Mouse (Mus musculus) hematopoietic multipotent progenitor cell, adult 10-12 weeks (in vitro differentiated cells): Measurements from ENCODE around the gene Trim10. TPM values are rescaled to one million over a fixed set of nuclear protein-coding genes. Genes with fewer than 3 reads are reported as not detected.

ENCODE experiments used
- polyA plus RNA-seq: library from polyadenylated mRNA; stranded (reverse); fragments of >175 nt; gene quantifications from 2 replicates; pipeline ENCODE4 v1.2.3, GENCODE M21; 2012; ENCODE audit warnings: low replicate concordance

Trim10 gene
- polyA plus RNA-seq: 0.62 and 28.4 TPM in 2 replicates

GRCm38 (mm10) chr17:36869284-36869954, at the start of gene Trim10:
Trim10 (plus strand) TSS chr17:36869574.

GRCm38 (mm10) chr17:36836874-36837647, 32.3 kb upstream of the Trim10 start, which contains the start of gene Trim26:
Trim26 (plus strand) TSS chr17:36837134.

GRCm38 (mm10) chr17:36866719-36867527, 2.5 kb upstream of the Trim10 start, which contains the start of gene Trim15:
Trim15 (minus strand) TSS chr17:36867210.

GRCm38 (mm10) chr17:36890073-36890903, 20.9 kb downstream of the Trim10 start, which contains the start of gene Trim40:
Trim40 (minus strand) TSS chr17:36890123.

GRCm38 (mm10) chr17:36897552-36898205, 28.3 kb downstream of the Trim10 start, which contains the start of gene Trim31:
Trim31 (plus strand) TSS chr17:36898118.

Other genes with a start within 250 kb of the Trim10 start
- not detected in 2 replicates for gene H2-M9, start 226.9 kb upstream of the Trim10 start, polyA plus RNA-seq
- not detected in 2 replicates for gene H2-M1, start 197.4 kb upstream of the Trim10 start, polyA plus RNA-seq
- gene H2-M10.5, start 96.7 kb upstream of the Trim10 start, polyA plus RNA-seq: not detected in 2 replicates
- not detected in 2 replicates for gene H2-M10.6, start 57.4 kb upstream of the Trim10 start, polyA plus RNA-seq
- gene Trim26, start 32.4 kb upstream of the Trim10 start, polyA plus RNA-seq: 92.3 and 95.8 TPM in 2 replicates
- gene Trim15, start 2.4 kb upstream of the Trim10 start, polyA plus RNA-seq: 0.07 TPM in 1 of 2 replicates, not detected in the other
- not detected in 2 replicates for gene Trim40, start 20.5 kb downstream of the Trim10 start, polyA plus RNA-seq
- not detected in 2 replicates for gene Trim31, start 28.5 kb downstream of the Trim10 start, polyA plus RNA-seq
- 0.12 and 0.76 TPM in 2 replicates for gene Rnf39, start 73.3 kb downstream of the Trim10 start, polyA plus RNA-seq
- gene Ppp1r11, start 82.2 kb downstream of the Trim10 start, polyA plus RNA-seq: 69.5 and 387 TPM in 2 replicates
- 3.8 and 12.0 TPM in 2 replicates for gene Znrd1, start 89.0 kb downstream of the Trim10 start, polyA plus RNA-seq
- gene Znrd1as, start 89.0 kb downstream of the Trim10 start, polyA plus RNA-seq: 0.94 TPM in 1 of 2 replicates, not detected in the other
- gene 2410137M14Rik, start 111.7 kb downstream of the Trim10 start, polyA plus RNA-seq: not detected in 2 replicates
- gene H2-M5, start 120.0 kb downstream of the Trim10 start, polyA plus RNA-seq: 0.10 and 0.42 TPM in 2 replicates
- gene Zfp57, start 131.6 kb downstream of the Trim10 start, polyA plus RNA-seq: 0.12 and 0.34 TPM in 2 replicates
- 0.13 TPM in 1 of 2 replicates, not detected in the other for gene Mog, start 153.8 kb downstream of the Trim10 start, polyA plus RNA-seq
- 52.6 and 251 TPM in 2 replicates for gene Gabbr1, start 176.4 kb downstream of the Trim10 start, polyA plus RNA-seq
- not detected in 2 replicates for gene Olfr90, start 218.9 kb downstream of the Trim10 start, polyA plus RNA-seq
- not detected in 2 replicates for gene Olfr91, start 228.7 kb downstream of the Trim10 start, polyA plus RNA-seq